Mouse (Mus musculus): ENCODE results near the gene Spock1.
"Not testable (repeated sequence)": the region's sequence is repeated elsewhere in the genome, so short reads cannot be mapped to it uniquely, and the experiment has no call there.

Gene Spock1

DNA sequence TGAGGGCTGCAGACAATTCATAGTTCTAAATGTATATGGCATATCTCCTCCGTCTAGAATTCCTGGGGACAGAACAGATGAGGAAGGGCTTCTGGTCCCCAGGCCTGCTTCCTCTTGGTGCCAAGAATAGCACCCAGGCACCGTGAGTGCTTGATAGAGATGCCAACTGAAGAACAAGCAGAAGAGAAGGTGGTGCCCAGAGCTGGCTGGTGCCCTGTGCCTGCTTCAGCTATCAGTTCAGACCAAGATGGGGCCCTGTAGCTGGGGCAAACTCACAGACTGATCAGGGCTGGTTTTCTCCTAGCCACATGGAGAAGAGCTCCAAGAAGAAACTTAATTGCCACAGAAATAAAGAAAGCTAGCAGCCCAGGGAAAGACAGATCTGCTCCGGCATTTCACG lies 385.8 kb downstream of the Spock1 start:
- in situ Hi-C loops (cut with MboI; ENCODE audit: low sequenced_read_pairs): no loop called here

DNA sequence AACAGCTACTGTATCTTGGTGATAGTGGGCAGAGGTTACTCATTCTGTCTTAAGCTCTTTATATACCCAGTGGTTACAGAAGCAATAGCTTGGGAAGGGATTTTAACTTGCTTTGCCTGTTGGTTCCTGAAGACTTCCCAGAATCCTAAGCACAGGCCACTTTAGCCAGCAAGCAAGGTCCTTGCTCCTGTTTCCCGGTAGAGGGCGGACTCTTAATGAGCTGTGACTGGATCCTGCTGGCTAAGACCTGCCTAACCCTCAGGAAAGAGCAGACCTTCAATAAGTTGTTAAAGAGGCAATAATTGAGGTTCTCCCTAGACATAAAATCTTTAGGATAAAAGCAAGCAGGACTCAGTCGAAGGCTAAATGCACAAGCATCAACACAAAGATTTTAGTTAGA lies 387.0 kb downstream of the Spock1 start:
- in situ Hi-C loops (cut with MboI; ENCODE audit: low sequenced_read_pairs): no loop called here

DNA sequence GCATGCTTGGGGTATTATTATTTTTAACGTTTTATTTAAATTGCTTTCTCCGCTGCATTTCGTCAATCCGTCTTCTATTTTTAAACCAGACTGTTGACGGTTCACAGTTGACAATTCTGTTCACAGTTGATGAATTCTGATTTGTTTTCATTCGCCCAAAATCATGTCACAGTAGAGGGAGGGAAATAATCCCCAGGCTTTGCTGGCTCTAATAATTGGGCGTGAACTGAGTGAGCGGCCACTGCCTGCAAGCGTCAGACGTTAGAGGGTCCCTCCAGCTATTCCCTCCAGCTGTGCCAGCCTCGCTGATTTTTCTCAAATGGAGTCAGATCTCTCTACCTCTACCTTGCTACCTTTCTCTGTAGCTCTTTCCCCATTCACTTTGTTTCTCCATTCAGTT lies 388.3 kb downstream of the Spock1 start:
- in situ Hi-C loops (cut with MboI; ENCODE audit: low sequenced_read_pairs): no loop called here

DNA sequence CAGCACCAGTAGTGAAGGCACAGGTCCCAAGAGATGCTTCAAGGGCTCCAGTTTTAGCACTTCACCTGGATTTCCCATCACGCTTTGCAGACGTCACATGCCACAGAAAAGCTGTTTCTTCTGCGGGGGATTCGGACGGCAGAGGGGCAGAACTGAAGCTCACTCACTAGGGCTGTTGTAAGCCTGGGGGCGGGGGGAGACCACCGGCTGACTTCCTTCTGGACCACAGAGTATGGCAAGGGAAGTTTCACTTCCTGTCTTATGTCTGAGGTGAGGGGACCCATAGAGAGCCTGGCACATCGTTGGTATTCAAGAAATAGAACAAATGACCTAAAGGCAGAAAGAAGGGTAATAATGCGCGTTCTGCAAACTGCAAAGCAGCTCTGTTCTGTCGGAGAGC lies 392.4 kb downstream of the Spock1 start:
- in situ Hi-C loops (cut with MboI; ENCODE audit: low sequenced_read_pairs): no loop called here

DNA sequence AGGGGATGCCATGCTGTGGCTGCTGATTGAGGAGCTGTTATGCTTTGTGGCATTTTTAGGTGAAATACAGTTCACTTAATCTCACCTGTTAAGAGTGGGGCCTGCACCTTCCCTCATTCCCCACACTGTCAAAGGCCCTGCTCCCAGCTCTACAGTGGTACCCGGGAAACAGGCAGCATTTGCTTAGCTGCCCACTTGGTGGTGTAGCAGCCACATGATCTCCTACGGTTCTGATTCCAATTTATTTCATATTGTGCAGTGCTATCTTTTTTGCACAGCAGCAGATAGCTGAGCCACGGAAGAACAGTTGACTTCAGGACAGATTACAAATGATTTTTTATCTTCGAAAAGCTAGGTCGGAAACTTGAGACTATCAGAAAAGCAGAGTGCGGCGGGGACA lies 406.6 kb downstream of the Spock1 start:
- in situ Hi-C loops (cut with MboI; ENCODE audit: low sequenced_read_pairs): no loop called here

DNA sequence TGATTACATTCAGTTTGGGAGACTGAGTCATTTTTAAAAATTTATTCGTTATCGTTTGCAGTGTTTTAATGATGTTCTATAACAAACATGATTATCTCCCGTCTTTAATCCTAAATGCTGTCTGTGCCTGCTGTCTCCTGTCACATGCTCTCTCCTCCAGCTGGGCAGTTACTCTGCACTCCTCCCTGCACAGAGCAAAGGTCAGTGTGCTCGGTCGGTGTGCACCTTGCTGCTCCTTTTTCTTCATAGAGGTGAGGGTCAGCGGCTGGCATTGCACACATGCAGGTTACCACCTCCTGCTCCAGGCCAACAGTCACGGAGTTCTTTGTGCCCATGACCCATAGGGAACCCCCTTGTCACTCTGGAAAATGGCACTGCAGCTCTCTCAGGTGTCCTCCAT lies 411.4 kb downstream of the Spock1 start:
- in situ Hi-C loops (cut with MboI; ENCODE audit: low sequenced_read_pairs): no loop called here

DNA sequence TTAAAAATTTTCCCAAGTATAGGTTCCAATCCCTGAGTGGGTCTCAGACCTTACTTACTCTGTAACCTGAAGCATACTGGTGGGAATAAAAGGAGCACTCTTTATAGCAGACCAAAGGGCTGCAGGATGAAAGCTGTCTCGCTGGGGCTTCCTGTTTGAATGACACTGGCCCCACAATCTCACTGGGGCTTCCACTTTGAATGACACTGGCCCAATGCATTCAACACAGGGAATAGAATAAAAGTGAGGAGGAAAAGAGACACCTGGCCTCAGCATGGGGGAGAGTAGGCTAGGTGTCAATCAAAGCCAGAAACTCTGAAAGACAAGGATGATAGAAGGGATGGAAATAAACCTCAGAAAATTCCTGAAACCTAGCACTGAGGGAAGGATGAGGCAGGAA lies 413.3 kb downstream of the Spock1 start:
- in situ Hi-C loops (cut with MboI; ENCODE audit: low sequenced_read_pairs): no loop called here

DNA sequence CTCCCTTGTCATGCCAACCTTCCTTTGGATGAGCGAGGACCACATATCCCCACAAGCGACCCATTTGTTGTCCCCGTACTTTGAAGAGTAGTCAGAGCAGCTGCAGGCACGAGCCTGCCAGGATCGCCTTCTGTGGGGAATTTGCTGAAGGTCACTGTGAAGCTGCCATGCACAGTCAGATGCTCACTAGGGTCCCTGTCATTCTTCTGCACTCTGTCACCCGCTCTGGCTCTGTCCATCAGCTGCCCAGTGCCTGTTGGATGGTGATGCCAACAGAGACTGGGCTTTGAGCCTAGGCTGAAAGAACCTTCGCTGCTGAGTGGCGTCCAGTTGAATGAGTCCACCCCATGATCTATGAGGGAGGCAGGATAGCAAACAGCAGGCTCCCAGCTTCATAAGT lies 419.2 kb downstream of the Spock1 start:
- in situ Hi-C loops (cut with MboI; ENCODE audit: low sequenced_read_pairs): no loop called here

DNA sequence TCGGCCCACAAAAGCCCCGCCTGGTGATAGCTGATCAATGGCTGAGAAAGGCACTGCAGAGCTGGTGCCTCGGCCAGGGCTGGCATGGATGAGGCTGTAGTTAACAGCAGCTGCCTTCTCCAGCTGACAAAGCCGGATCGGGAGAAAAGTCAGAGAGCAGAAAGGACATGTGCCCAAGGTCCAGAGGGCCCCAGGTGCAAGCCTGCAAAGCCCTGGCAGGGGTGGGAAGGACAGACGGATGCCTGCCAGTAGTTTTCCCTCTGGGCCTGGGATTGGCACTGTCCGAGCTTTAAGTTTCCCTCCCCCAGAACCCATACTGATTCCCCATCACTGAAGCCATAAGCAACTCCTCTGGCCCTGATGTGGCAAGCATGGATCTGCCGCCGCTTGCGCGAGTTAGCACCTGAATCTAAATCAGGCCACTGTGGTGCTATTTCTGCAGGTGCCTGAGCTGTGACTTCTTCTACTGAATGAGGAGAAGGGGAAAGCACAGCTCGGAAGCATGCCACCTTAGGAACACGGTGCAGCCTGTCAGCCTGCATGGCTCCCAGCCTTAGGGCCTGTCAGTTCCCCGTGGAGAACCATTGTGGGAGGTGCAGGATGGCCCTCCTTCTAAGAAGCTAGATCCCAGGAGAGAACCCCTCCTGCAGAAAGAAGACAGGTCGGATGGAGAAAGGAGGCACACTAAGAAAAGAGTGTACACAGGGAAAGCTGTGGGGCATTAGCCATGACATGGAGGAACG lies 423.5 kb downstream of the Spock1 start:
- in situ Hi-C loops (cut with MboI; ENCODE audit: low sequenced_read_pairs): no loop called here

DNA sequence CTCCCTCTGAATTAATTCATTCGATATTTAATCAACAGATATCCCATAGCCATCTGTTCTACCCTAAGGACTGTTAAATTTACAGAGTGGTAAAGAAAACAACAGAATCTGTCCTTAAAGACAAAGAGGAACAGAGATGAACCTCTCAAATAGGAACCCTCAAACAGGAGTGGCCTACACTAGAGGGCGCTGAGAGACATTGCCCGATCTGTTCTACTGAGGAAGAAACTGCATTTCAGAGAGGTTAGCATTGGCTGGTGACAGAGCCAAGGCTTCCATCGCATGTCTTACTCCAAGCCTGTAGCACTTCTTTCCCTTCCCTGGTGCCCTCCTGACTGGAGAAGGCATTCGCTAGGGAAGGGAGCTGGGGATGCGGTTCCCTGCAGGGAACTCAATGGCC lies 431.4 kb downstream of the Spock1 start:
- in situ Hi-C loops (cut with MboI; ENCODE audit: low sequenced_read_pairs): no loop called here

DNA sequence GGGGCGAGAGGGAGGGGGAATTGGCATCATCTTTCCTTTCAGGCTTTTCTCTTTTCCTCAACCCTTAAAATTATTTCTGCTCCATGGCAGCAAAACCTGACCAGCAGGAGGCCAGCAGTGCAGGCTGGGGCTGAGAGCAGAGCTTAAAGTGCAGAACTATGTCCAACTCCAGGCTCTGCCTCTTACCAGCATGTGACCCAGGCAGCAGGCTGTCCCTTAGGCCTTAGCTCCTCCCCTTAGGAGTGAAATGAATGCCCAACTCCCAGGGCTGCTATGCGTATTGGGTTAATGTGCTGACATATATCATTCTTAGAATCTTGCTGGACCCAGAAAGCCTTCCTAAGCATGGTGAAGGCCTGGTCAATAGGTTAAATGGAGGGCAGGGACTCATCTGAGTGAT lies 434.1 kb downstream of the Spock1 start:
- in situ Hi-C loops (cut with MboI; ENCODE audit: low sequenced_read_pairs): no loop called here

DNA sequence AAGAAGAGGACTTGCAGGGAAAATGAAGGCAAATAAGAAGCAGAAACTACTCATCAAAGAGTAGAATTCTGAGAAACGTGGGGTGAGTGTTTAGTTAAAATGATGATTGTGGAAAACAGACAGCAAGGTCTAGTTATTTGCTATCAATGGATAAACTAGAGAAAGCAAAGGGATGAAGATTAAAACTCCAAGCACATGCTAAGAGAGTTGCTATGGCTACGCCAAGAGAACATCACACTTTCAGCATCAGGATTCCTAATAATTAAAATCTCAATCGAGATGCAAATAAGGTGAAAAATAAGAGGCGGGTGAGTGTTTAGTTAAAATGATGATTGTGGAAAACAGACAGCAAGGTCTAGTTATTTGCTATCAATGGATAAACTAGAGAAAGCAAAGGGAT lies 437.2 kb downstream of the Spock1 start:
- in situ Hi-C loops (cut with MboI; ENCODE audit: low sequenced_read_pairs): not testable (repeated sequence)

DNA sequence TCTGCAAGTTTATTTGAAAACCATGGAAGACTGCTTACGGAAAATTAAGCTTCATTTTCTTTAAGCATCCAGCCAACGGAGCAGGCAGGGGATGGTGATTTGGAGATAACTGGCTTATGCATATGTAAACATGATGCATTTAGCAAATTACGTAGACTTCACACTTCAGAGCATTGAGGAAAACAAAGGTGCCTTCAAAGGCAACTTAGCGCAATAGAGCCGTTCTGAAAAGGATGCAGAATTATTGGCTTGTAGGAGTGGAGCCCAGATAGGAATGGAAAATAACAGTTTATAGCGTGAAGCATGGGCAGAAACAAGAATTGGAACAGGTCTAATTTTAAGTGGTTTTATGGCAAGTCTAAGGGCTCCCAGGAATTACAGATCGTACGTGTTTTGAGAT lies 448.2 kb downstream of the Spock1 start:
- in situ Hi-C loops (cut with MboI; ENCODE audit: low sequenced_read_pairs): no loop called here

DNA sequence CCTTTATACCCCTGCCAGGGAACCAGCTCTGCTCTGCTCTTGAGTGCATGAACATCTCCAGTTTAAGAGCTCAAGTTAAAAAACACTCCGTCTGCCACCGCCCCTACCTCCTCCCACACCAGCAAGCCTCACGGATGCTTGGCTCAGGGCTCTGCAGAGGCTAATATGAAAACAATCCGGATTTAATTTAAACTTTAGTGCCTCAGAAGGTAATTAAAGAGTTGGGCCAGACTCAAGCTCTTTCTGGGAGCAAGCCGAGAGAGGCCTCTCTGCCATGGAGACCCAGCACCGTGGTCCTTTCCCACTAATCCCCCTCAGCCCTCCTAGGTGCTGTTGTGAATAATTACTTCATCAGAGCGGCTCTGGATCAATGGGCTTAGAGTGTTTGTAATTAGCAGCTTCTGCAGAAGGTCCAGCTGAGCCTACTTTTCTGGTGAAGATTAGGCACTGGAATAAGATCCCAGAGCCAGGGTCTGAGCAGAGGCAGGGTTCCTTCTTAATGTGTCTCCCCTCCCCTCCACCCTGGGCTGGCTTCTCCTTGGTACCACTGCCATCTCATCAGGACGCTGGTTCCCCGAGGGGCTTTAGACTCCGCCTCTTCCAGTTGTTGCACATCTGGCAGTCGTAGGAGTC lies 457.8 kb downstream of the Spock1 start:
- in situ Hi-C loops (cut with MboI; ENCODE audit: low sequenced_read_pairs): no loop called here

DNA sequence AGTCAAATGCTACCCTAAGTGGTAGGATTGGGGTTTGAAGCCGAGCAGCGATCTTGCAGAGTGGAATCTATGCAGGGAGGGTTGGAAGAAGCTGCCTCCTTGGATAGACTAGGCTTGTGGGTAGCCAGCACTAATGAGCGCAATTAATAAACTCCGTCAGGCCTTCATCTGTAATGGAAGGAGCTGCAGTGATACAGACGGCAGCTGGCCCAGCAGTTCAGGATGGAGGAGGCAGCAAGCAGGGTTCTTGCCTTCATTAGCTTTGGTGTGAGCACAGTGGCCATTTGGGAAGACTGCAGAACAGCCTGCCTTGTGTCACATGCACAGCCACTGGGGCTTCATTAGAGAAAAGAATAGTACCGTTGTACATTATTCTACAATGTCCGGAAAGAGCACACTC lies 459.2 kb downstream of the Spock1 start:
- in situ Hi-C loops (cut with MboI; ENCODE audit: low sequenced_read_pairs): no loop called here

DNA sequence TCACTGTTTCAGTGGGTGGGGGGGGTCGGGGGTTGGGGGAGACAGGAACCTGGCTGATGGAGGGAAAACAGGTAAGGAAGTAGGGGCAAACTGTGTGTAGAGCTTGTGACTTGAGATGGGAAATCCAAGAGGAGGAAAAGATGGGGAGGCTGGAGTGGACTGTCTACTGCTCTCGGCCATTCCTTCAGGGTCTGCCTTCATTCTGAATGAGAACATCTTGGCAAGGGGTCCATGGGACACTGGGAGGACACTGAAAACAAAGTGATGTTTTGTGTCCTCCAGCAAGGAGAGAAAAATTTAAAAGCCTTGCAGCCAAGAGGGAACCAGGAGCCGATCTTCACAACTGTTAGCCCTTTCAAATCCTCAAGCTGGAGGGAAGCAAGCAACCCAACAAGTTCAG lies 463.2 kb downstream of the Spock1 start:
- in situ Hi-C loops (cut with MboI; ENCODE audit: low sequenced_read_pairs): no loop called here

DNA sequence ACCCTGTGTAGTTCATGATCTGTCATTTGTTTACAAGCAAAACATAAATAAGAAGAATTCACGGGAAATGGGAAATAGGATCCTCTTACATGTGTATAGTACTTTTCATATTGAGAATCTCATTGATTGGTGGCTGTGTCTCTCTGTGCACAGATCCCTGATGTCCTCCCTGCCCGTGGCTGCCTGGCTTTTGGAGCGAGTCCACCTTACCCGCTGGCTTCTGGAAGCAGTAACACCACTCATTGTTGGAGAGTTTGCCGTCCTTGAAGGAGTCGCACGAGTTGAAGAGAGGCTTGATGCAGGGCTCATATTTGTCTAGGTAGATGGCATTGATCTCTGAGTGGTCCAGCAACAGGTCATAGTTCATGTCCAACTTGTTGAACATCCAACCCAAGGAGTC lies 468.0 kb downstream of the Spock1 start:
- in situ Hi-C loops (cut with MboI; ENCODE audit: low sequenced_read_pairs): no loop called here

DNA sequence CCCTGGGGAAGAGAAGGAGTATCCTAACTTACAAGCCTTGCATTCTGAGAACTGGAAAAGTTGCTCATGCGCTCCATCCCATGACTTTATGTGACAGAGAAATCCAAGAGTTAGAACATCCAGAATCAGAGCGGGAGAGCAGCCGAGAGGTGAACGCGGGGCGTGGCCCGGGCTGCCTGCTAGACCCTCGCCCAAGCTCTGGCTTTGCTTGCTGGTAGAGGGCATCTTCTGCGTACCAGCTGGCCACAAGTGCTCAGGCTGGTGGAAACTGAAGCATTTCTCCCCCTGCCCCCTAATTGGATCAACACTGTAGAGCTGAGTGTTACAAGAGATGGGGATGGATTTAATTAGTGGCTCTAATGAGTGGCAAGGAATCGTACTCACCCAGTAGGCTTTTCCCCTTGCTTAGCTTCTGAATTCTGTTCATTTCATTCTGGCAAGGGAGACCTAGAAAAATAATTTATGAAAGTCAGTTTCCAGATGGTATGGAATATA lies 472.4 kb downstream of the Spock1 start:
- in situ Hi-C loops (cut with MboI; ENCODE audit: low sequenced_read_pairs): no loop called here

DNA sequence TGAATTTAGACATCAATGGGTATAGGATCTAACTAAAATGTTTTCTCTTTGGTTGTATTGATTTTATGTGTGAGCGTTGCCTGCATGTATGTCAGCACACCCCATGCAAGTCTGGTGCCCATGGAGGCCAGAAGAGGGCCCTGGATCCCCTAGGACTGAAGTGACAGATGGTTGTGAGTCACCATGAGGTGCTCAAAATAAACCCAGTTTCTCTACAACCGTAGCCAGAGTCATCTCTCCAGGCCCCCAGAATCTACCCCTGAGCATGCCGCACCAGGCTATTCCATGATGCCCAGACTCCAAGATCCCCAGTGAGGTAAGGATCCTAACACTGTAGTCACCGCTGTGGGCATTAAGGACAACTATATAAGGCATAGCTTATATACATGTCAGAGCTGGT lies 474.3 kb downstream of the Spock1 start:
- in situ Hi-C loops (cut with MboI; ENCODE audit: low sequenced_read_pairs): no loop called here

DNA sequence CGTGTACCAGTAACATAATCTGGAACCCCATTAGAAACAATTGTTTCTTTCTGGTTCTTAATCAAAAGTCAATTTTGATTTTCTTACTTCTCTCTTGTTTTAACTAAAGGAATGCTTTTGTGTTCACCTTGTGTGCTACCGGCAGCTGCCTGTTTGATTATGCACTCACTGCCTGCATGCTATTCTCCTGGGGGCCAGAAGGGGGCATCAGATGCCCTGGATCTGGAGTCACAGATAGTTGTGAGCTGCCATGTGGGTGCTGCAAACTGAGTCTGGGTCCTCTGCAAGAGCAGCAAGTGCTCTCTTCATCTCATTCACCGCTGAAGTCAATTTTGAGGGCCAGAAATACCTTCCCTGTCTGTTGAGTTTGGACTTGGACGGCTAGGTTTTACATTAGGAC lies 476.3 kb downstream of the Spock1 start:
- in situ Hi-C loops (cut with MboI; ENCODE audit: low sequenced_read_pairs): no loop called here

DNA sequence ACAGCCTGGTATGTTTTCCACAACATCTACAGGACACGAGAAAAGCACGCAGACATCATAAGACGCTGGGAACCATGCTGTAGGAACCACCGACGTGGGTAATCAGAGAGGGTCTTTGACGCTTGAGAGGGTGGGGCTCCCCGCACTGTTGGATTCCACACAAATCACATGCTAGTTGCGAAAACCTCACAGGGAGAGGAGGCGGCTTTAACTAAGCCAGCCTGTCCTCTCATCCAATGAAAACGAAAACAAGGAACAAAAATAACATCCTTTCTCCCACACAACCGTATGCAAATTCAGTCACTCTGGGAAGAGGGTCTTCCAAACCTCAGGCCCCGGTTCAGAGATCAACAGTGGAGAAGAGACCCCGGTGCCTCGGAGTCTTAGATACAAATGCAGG lies 479.3 kb downstream of the Spock1 start:
- in situ Hi-C loops (cut with MboI; ENCODE audit: low sequenced_read_pairs): no loop called here

DNA sequence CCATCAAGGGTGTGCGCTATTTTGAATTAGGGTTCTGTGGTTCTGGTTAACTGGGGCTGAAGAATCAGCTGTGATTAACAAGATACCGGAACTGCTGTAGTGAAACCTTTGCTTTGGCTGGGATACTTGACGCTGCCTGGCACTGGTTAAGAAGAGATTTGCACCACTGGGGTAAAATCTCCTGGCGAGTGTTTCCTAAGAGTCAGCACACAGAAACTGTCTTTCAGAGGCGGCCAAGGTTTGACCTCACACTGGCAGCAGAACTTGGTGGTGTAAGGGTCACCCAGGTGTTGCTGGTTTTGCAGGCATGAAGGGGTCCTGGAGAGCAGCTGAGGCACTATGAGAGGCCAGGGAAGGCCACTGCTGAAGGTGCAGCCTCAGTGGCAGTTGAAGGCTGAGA lies 489.4 kb downstream of the Spock1 start:
- in situ Hi-C loops (cut with MboI; ENCODE audit: low sequenced_read_pairs): no loop called here

DNA sequence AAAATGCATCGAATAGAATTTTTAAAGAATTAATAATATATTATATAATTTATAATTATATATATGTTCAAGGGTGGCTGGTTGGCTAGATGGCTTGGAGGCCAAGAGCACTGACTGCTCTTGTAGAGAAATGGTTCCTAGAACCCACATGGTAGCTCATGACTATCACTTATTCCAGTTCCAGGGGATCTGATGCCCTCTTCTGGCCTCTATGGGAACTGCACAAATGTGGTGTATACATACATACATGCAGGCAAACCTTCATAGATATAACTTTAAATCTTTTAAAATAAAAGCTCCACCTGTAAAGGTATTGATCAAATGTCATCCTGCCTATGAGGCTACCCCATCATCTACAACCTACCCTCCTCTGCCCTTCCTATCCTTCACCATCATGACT lies 493.4 kb downstream of the Spock1 start:
- in situ Hi-C loops (cut with MboI; ENCODE audit: low sequenced_read_pairs): no loop called here
